Mouse (Mus musculus): ENCODE measurements around the gene Gm47791. TPM values are rescaled to one million over a fixed set of nuclear protein-coding genes. Genes with fewer than 3 reads are reported as not detected.

The Gm47791 gene
- total RNA-seq, 1 experiment: not detected

- Histone ChIP-seq H3K36me3 (ENCODE audit: control insufficient read depth, insufficient read depth, low read length, poor library complexity, severe bottlenecking) (peaks cover 2% of the 10 kb centered on the region), H3K9me3 (ENCODE audit: control insufficient read depth, insufficient read depth, low read depth, low read length) (no peaks in the 10 kb centered on the region), H3K4me1 (ENCODE audit: control insufficient read depth in 2 of 2, insufficient read depth in 2 of 2, low read length in 2 of 2, poor library complexity in 1 of 2) (no peaks in the 10 kb centered on the region), H3K4me3 (ENCODE audit: insufficient read depth in 1 of 2, low read depth in 1 of 2, low read length in 2 of 2, poor library complexity in 1 of 2, severe bottlenecking in 1 of 2) (no peak overlapping the region), H3K27ac (ENCODE audit: insufficient read depth, low read depth, low read length, poor library complexity, severe bottlenecking) (no peak overlapping the region), H3K9ac (ENCODE audit: insufficient read depth, low read depth, low read length, poor library complexity, severe bottlenecking) (no peak overlapping the region)
- DNase-seq (ENCODE audit: low read depth, low spot score): no peak
- in situ Hi-C loops (cut with MboI; ENCODE audit: low sequenced_read_pairs in 2 of 2, unreplicated experiment in 2 of 2): no loop called here
- no peak for TF ChIP-seq HCFC1 (IDR thresholded peaks at IDR 0.05; ENCODE audit: borderline replicate concordance, insufficient read depth, low read length)
- TF ChIP-seq CHD2 (IDR thresholded peaks at IDR 0.05; ENCODE audit: low read depth, low read length): no peak
- no peak for TF ChIP-seq ZC3H11A (IDR thresholded peaks at IDR 0.05; ENCODE audit: borderline replicate concordance, low read depth, low read length)
- no peak for TF ChIP-seq ZNF384 (IDR thresholded peaks at IDR 0.05; ENCODE audit: low read depth, low read length)
- TF ChIP-seq MAFK (IDR thresholded peaks at IDR 0.05; ENCODE audit: insufficient read depth, low read depth, low read length): no peak
Measured at GRCm38 (mm10) chr1:82746408-82746807, 24.6 kb downstream of the Gm47791 start.

DNA sequence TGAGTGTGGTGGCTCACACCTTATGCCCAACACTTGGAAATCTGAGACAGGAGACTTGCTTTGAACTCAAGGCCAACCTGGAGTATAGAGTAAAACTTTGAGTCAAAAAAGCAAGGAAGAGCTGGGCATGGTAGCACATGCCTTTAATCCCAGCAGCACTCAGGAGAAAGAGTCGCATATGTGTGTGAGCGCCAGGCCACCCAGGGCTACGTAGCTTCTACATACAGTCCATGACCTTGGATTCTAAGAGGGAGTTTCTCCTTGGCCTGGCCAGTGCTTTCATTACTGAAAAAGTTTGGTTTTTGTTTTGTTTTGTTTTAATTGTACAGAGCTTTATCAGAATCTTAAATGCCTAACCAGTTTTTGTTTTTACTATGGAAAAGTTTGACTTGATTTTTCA lies 27.1 kb downstream of the Gm47791 start:
- no peak for DNase-seq (ENCODE audit: low read depth, low spot score)
- Histone ChIP-seq H3K4me3 (ENCODE audit: insufficient read depth in 1 of 2, low read depth in 1 of 2, low read length in 2 of 2, poor library complexity in 1 of 2, severe bottlenecking in 1 of 2) (no peak overlapping the region), H3K36me3 (ENCODE audit: control insufficient read depth, insufficient read depth, low read length, poor library complexity, severe bottlenecking) (peaks cover 2% of the 10 kb centered on the region), H3K9ac (ENCODE audit: insufficient read depth, low read depth, low read length, poor library complexity, severe bottlenecking) (no peak overlapping the region), H3K9me3 (ENCODE audit: control insufficient read depth, insufficient read depth, low read depth, low read length) (no peaks in the 10 kb centered on the region), H3K27ac (ENCODE audit: insufficient read depth, low read depth, low read length, poor library complexity, severe bottlenecking) (no peak overlapping the region), H3K4me1 (ENCODE audit: control insufficient read depth in 2 of 2, insufficient read depth in 2 of 2, low read length in 2 of 2, poor library complexity in 1 of 2) (no peaks in the 10 kb centered on the region)
- in situ Hi-C loops (cut with MboI; ENCODE audit: low sequenced_read_pairs in 2 of 2, unreplicated experiment in 2 of 2): no loop called here
- TF ChIP-seq HCFC1 (IDR thresholded peaks at IDR 0.05; ENCODE audit: borderline replicate concordance, insufficient read depth, low read length): no peak
- no peak for TF ChIP-seq ZC3H11A (IDR thresholded peaks at IDR 0.05; ENCODE audit: borderline replicate concordance, low read depth, low read length)
- TF ChIP-seq CHD2 (IDR thresholded peaks at IDR 0.05; ENCODE audit: low read depth, low read length): no peak
- TF ChIP-seq MAFK (IDR thresholded peaks at IDR 0.05; ENCODE audit: insufficient read depth, low read depth, low read length): no peak
- TF ChIP-seq ZNF384 (IDR thresholded peaks at IDR 0.05; ENCODE audit: low read depth, low read length): no peak

DNA sequence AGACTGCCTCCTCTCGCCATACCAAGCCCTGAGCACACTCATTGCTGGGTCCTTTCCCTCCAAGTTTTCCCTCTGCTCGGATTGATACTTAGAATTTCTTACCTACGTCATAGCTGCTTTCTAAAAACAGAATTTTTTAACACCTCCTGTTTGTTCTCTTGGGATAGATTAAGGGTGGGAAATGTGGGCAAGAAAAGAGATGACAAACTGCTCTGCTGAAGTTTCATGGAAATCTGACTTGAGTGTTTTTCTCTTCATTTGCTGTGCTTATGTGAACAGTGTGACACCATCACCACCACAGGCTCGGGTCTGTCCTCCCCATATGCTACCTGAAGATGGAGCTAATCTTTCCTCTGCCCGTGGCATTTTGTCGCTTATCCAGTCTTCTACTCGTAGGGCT lies 29.5 kb downstream of the Gm47791 start:
- Histone ChIP-seq H3K4me3 (ENCODE audit: insufficient read depth in 1 of 2, low read depth in 1 of 2, low read length in 2 of 2, poor library complexity in 1 of 2, severe bottlenecking in 1 of 2) (no peak overlapping the region), H3K27ac (ENCODE audit: insufficient read depth, low read depth, low read length, poor library complexity, severe bottlenecking) (no peak overlapping the region), H3K36me3 (ENCODE audit: control insufficient read depth, insufficient read depth, low read length, poor library complexity, severe bottlenecking) (peaks cover 5% of the 10 kb centered on the region), H3K9me3 (ENCODE audit: control insufficient read depth, insufficient read depth, low read depth, low read length) (no peaks in the 10 kb centered on the region), H3K9ac (ENCODE audit: insufficient read depth, low read depth, low read length, poor library complexity, severe bottlenecking) (no peak overlapping the region), H3K4me1 (ENCODE audit: control insufficient read depth in 2 of 2, insufficient read depth in 2 of 2, low read length in 2 of 2, poor library complexity in 1 of 2) (no peaks in the 10 kb centered on the region)
- in situ Hi-C loops (cut with MboI; ENCODE audit: low sequenced_read_pairs in 2 of 2, unreplicated experiment in 2 of 2): no loop called here
- TF ChIP-seq ZC3H11A (IDR thresholded peaks at IDR 0.05; ENCODE audit: borderline replicate concordance, low read depth, low read length) (no peak), HCFC1 (IDR thresholded peaks at IDR 0.05; ENCODE audit: borderline replicate concordance, insufficient read depth, low read length) (no peak), ZNF384 (IDR thresholded peaks at IDR 0.05; ENCODE audit: low read depth, low read length) (no peak), CHD2 (IDR thresholded peaks at IDR 0.05; ENCODE audit: low read depth, low read length) (no peak), MAFK (IDR thresholded peaks at IDR 0.05; ENCODE audit: insufficient read depth, low read depth, low read length) (no peak)
- no peak for DNase-seq (ENCODE audit: low read depth, low spot score)

- TF ChIP-seq HCFC1 (IDR thresholded peaks at IDR 0.05; ENCODE audit: borderline replicate concordance, insufficient read depth, low read length) (no peak), ZC3H11A (IDR thresholded peaks at IDR 0.05; ENCODE audit: borderline replicate concordance, low read depth, low read length) (no peak), CHD2 (IDR thresholded peaks at IDR 0.05; ENCODE audit: low read depth, low read length) (no peak), ZNF384 (IDR thresholded peaks at IDR 0.05; ENCODE audit: low read depth, low read length) (no peak), MAFK (IDR thresholded peaks at IDR 0.05; ENCODE audit: insufficient read depth, low read depth, low read length) (no peak)
- peaks cover 5% of the 10 kb centered on the region for H3K36me3 ChIP-seq (ENCODE audit: control insufficient read depth, insufficient read depth, low read length, poor library complexity, severe bottlenecking)
- no peaks in the 10 kb centered on the region for H3K9me3 ChIP-seq (ENCODE audit: control insufficient read depth, insufficient read depth, low read depth, low read length)
- in situ Hi-C loops (cut with MboI; ENCODE audit: low sequenced_read_pairs in 2 of 2, unreplicated experiment in 2 of 2): no loop called here
- H3K27ac ChIP-seq (ENCODE audit: insufficient read depth, low read depth, low read length, poor library complexity, severe bottlenecking): no peak overlapping the region
- H3K4me3 ChIP-seq (ENCODE audit: insufficient read depth in 1 of 2, low read depth in 1 of 2, low read length in 2 of 2, poor library complexity in 1 of 2, severe bottlenecking in 1 of 2): no peak overlapping the region
- no peak for DNase-seq (ENCODE audit: low read depth, low spot score)
- no peaks in the 10 kb centered on the region for H3K4me1 ChIP-seq (ENCODE audit: control insufficient read depth in 2 of 2, insufficient read depth in 2 of 2, low read length in 2 of 2, poor library complexity in 1 of 2)
- no peak overlapping the region for H3K9ac ChIP-seq (ENCODE audit: insufficient read depth, low read depth, low read length, poor library complexity, severe bottlenecking)
Measured at GRCm38 (mm10) chr1:82738066-82738465, 33.0 kb downstream of the Gm47791 start.

DNA sequence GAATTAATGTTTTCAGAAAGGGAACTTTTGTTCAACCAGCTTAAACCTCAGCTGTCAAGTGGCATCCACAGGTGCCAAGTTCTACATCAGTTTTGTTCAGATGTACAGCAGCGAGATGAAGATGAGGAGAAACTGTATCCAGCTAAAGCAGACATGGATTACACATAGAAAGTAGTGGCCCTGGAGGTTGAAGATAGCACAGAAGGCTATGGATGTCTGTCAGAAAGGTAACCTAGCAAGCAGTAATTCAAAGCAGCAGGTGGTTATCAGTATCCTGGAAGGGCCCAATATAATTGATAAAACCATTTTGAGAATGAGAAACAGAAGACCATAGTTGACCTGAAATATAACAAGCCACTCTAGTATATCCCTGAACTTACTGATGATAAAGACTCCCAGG lies 37.7 kb downstream of the Gm47791 start:
- Histone ChIP-seq H3K36me3 (ENCODE audit: control insufficient read depth, insufficient read depth, low read length, poor library complexity, severe bottlenecking) (peaks cover 10% of the 10 kb centered on the region), H3K9me3 (ENCODE audit: control insufficient read depth, insufficient read depth, low read depth, low read length) (no peaks in the 10 kb centered on the region), H3K4me3 (ENCODE audit: insufficient read depth in 1 of 2, low read depth in 1 of 2, low read length in 2 of 2, poor library complexity in 1 of 2, severe bottlenecking in 1 of 2) (no peak overlapping the region), H3K9ac (ENCODE audit: insufficient read depth, low read depth, low read length, poor library complexity, severe bottlenecking) (no peak overlapping the region), H3K27ac (ENCODE audit: insufficient read depth, low read depth, low read length, poor library complexity, severe bottlenecking) (no peak overlapping the region), H3K4me1 (ENCODE audit: control insufficient read depth in 2 of 2, insufficient read depth in 2 of 2, low read length in 2 of 2, poor library complexity in 1 of 2) (no peaks in the 10 kb centered on the region)
- in situ Hi-C loops (cut with MboI; ENCODE audit: low sequenced_read_pairs in 2 of 2, unreplicated experiment in 2 of 2): no loop called here
- DNase-seq (ENCODE audit: low read depth, low spot score): no peak
- TF ChIP-seq ZC3H11A (IDR thresholded peaks at IDR 0.05; ENCODE audit: borderline replicate concordance, low read depth, low read length): no peak
